Mouse (Mus musculus) MEL (cell line): ENCODE data around the gene Rrp36.

Experiments used
- CTCF ChIP-seq, 3 experiments: IDR thresholded peaks in 2 of 3; conservative IDR thresholded peaks in 1 of 3; 2 replicates each; pipeline ENCODE4 v1.5.1; 2011 to 2012; ENCODE audit warnings: low read length in 3 of 3, low read depth in 2 of 3, mild to moderate bottlenecking in 2 of 3, improper control_type of control experiment in 1 of 3, inconsistent platforms in 1 of 3, mixed read lengths in 1 of 3, moderate library complexity in 1 of 3; ENCODE audit not compliant: control insufficient read depth in 1 of 3, insufficient read depth in 1 of 3, poor library complexity in 1 of 3, severe bottlenecking in 1 of 3
- GATA1 ChIP-seq: IDR thresholded peaks from 2 replicates; pipeline ENCODE4 v1.6.1; 2011; ENCODE audit warnings: low read depth, low read length, improper control_type of control experiment
- JUND ChIP-seq: IDR thresholded peaks from 2 replicates; pipeline ENCODE4 v1.6.1; 2011; ENCODE audit warnings: low read depth, mild to moderate bottlenecking, improper control_type of control experiment, low read length
- MAFK ChIP-seq: IDR thresholded peaks from 2 replicates; pipeline ENCODE4 v1.6.1; 2011; ENCODE audit warnings: low read depth, mild to moderate bottlenecking, low read length, improper control_type of control experiment, borderline replicate concordance
- MEF2A ChIP-seq: IDR thresholded peaks from 2 replicates; pipeline ENCODE4 v1.6.1; 2014; ENCODE audit warnings: low read depth, mild to moderate bottlenecking, inconsistent platforms, low read length, improper control_type of control experiment; ENCODE audit not compliant: poor library complexity, insufficient replicate concordance, severe bottlenecking; ENCODE audit errors: extremely low read depth
- POLR2A ChIP-seq, 2 experiments: IDR thresholded peaks; 2 replicates each; pipeline ENCODE4 v1.6.1; 2011 to 2012; ENCODE audit warnings: low read length in 2 of 2, mild to moderate bottlenecking in 2 of 2, control low read depth in 1 of 2, improper control_type of control experiment in 1 of 2, low read depth in 1 of 2, moderate library complexity in 1 of 2; ENCODE audit not compliant: control insufficient read depth in 1 of 2, insufficient read depth in 1 of 2, poor library complexity in 1 of 2
- POLR2AphosphoS2 ChIP-seq: IDR thresholded peaks from 2 replicates; pipeline ENCODE4 v1.6.1; 2011; ENCODE audit warnings: low read length, improper control_type of control experiment
- RCOR1 ChIP-seq: IDR thresholded peaks from 2 replicates; pipeline ENCODE4 v1.6.1; 2012; ENCODE audit warnings: low read depth, mild to moderate bottlenecking, inconsistent platforms, low read length, improper control_type of control experiment
- ZC3H11A ChIP-seq: IDR thresholded peaks from 2 replicates; pipeline ENCODE4 v1.6.1; 2012; ENCODE audit warnings: low read depth, mild to moderate bottlenecking, inconsistent platforms, low read length, improper control_type of control experiment
- ZMIZ1 ChIP-seq: IDR thresholded peaks from 2 replicates; pipeline ENCODE4 v1.6.1; 2012; ENCODE audit warnings: low read depth, mild to moderate bottlenecking, inconsistent platforms, low read length, improper control_type of control experiment, moderate library complexity
- ZNF384 ChIP-seq: IDR thresholded peaks from 2 replicates; pipeline ENCODE4 v1.6.1; 2012; ENCODE audit warnings: low read depth, mild to moderate bottlenecking, inconsistent platforms, low read length, improper control_type of control experiment

- no peak for TF ChIP-seq POLR2A (IDR thresholded peaks at IDR 0.05; ENCODE audit: control insufficient read depth in 1 of 2, insufficient read depth in 1 of 2, low read depth in 1 of 2, low read length in 2 of 2, poor library complexity in 1 of 2)
- TF ChIP-seq CTCF (IDR thresholded peaks at IDR 0.05 in 2 of 3, conservative IDR thresholded peaks at IDR 0.05 in 1 of 3; ENCODE audit: control insufficient read depth in 1 of 3, insufficient read depth in 1 of 3, low read depth in 2 of 3, low read length in 3 of 3, poor library complexity in 1 of 3, severe bottlenecking in 1 of 3): no peak
- no peak for TF ChIP-seq GATA1
- TF ChIP-seq RCOR1: no peak
- no peak for TF ChIP-seq MAFK
- no peak for TF ChIP-seq ZC3H11A
- TF ChIP-seq JUND: no peak
- no peak for TF ChIP-seq POLR2AphosphoS2
- no peak for TF ChIP-seq ZMIZ1
- no peak for TF ChIP-seq ZNF384
- no peak for TF ChIP-seq MEF2A
These were observed 12.2 kb downstream of the Rrp36 start for GRCm38 (mm10) chr17:46661981-46662380.
